Mouse (Mus musculus) cortical plate, adult 2 months (tissue): ENCODE measurements around the gene Tcf15.

Experiments
- CTCF ChIP-seq: fragments of 200-500 bp; IDR thresholded peaks from 2 replicates; pipeline ENCODE4 v1.5.1; 2011; ENCODE audit warnings: mild to moderate bottlenecking, control low read depth, low read length; ENCODE audit not compliant: insufficient read depth; ENCODE audit errors: extremely low read depth
- POLR2A ChIP-seq: fragments of 200-500 bp; IDR thresholded peaks from 2 replicates; pipeline ENCODE4 v1.6.1; 2011; ENCODE audit warnings: mild to moderate bottlenecking, low read length, control low read depth; ENCODE audit not compliant: insufficient read depth; ENCODE audit errors: extremely low read depth

- TF ChIP-seq POLR2A (no peak), CTCF (no peak)
These were observed 2.4 kb downstream of the Tcf15 start for GRCm38 (mm10) chr2:152145711-152146110.
